Mouse (Mus musculus) MEL-GATA-1-ER (cell line): ENCODE results near the gene Khdc1c.
"Not testable (repeated sequence)": the region's sequence is repeated elsewhere in the genome, so short reads cannot be mapped to it uniquely, and the experiment has no call there.

Experiments used
- DNase-seq: peaks from one replicate; pipeline ENCODE4 v3.0.0-alpha.2; 2012; ENCODE audit warnings: low read depth; ENCODE audit errors: extremely low read depth

Gene Khdc1c

GRCm38 (mm10) chr1:21368031-21368430, at the start of gene Khdc1c:
TSS of gene Khdc1c (plus strand) at chr1:21368331.
- not testable (repeated sequence) for DNase-seq

GRCm38 (mm10) chr1:21320271-21320670, 47.9 kb upstream of the Khdc1c start:
- DNase-seq, result not testable (repeated sequence)

DNA sequence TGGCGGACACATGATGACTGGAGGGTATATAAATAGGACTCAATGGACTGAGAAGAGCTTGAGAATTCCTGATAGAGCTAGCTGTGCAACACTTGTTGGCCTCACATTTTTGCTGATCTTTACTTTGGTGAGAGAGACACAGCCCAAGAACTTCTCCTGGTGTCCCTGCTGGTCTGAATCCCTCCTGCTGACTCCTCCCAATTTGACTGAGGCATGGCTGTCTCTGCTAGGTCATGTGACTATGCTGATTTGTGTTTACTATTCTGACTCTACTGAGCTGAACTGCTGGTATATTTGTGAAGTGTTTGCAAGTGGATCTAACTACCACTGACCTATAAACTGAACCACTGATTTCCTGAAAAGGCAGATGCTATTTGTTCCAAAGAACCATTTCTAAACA, 46.5 kb upstream of the Khdc1c start:
- no peak for DNase-seq

- no peak for DNase-seq
These were observed 44.0 kb upstream of the Khdc1c start for GRCm38 (mm10) chr1:21323996-21324574.

DNA sequence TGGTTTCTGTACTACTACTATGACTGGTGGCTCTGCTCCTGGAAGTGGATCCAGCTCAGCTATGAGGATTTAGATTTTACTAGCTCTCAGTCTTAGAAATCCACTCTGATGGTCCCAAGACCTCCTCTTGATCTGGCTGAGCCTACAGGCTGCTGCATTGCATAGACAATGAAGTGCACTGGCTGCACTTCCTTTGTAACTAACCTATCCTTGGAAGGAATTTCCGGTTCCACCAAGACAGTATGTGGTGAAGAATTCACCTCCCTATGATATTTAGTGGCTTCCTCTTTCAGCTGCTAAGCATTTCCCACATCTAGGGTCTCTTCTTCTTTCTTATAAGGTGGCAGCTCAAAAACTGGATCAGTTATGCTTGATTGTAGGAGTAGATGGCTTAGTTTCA, 43.5 kb upstream of the Khdc1c start:
- DNase-seq, result no peak

DNA sequence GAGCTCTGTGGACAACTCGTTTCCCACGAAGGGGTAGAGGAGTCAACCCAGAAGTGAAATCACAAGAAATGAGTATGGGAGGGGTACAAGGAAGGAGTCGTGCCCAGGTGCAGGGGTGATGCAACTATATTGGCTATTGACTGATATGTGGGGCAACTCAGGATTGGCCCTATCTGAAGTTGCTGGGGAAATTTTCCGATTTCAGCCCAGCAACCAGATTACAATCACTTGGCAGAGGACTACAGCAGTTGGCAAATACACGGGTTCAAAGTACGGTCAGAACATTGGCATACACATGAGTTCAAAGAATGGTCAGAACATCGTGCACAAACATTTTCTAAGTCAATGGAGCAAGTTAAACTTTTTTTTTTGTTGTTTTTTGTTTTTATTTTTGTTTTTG, 41.4 kb upstream of the Khdc1c start:
- DNase-seq, result no peak

- not testable (repeated sequence) for DNase-seq
These were observed 37.0 kb upstream of the Khdc1c start for GRCm38 (mm10) chr1:21331161-21331560.

DNA sequence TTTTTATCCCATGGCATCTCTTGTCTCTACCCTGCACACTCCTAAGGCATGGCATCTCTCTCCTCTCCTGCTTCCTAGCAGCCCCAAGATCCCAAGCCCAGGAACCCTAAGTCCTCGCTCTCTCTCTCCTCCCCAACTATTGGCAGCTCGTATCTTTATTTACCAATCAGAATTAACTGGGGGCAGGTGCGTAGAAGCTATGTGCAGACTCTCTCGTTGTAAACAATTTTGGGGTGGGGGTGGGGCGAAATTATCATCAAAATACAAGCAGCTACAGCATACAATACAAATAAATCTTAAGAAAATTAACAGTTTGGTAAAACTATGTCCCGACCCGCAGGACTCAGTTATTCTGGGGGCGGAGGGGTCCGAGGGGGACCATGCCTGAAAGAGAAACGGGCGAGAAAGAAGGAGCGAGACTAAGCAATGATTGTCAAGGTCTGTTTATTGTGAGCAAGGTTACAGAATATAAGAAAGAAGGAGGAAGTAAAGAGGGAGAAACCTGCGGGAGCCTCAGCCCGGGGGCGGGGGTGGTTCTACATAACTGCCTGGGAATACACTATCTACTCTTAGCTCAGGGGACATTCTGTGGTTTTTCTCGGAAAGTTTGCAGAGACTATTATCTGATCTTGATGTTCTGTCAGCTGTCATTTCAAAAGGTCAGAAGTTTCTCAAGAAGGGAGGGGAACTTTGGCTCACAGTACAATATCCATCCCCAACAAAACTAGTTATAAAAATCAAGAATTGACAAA, 34.7 kb upstream of the Khdc1c start:
- DNase-seq, result peak; percentile 96

DNA sequence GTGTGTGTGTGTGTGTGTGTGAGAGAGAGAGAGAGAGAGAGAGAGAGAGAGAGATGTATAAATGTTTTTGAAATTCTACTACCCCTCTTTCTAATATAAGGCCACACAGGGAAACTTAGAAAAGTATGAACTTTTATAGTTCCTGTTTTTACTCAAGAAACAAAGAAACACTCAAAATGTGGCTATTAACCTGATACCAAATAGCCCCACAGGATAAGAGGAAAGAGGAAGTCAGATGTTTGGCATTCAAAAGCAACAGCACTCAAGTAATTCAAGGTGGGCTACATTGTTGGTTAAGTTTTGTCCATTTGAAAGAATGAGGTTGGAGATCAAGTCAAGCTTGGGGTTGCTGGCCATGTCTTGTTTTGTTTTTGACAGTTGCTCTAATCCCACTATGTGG, 32.3 kb upstream of the Khdc1c start:
- DNase-seq, result peak; percentile 91

- no peak for DNase-seq
These were observed 27.4 kb upstream of the Khdc1c start for GRCm38 (mm10) chr1:21340745-21341144.

DNA sequence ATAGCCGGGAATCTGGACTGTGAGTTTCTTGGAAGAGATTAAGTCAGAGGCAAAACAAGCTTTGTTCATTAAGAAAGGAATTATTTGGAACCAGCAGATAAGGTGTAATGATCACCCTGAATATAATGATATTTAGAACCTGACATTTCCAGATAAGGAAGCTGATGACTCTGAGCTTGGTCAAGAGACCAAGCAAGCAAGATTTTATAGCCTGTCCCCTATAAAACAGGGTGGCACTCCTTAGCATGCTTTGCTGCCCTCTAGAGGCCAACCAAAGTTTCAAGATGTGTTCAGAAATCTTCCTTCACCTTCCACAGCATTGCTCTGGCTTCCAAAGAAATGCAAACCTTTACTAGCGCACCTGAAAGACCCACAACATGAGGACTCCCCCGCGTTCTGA, 23.9 kb upstream of the Khdc1c start:
- peak; percentile 81 for DNase-seq

GRCm38 (mm10) chr1:21344752-21345151, 23.4 kb upstream of the Khdc1c start:
- peak; percentile 49 for DNase-seq

DNA sequence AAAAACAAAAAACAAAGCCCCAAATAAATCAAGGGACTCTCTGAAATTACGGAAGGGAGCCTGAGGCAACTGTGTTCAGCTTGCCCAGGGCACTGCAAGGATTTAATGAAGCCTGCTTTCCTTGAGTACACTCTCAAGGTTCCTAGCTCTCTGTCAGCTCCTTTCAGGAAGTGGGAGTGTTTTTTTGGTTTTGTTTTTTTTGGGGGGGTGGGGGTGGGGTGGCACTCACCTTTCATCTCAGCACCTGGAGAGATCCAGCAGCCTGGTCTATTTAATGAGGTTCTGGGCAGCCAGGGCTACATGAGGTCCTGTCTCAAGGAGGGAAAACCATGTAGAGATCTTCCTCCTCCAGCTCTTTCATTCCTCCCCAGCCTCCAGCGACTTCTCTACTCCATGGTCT, 18.8 kb upstream of the Khdc1c start, which contains the start of gene Khdc1a:
Khdc1a (plus strand) TSS at position 301 of the 400 bp plus-strand sequence.
- DNase-seq, result no peak

DNA sequence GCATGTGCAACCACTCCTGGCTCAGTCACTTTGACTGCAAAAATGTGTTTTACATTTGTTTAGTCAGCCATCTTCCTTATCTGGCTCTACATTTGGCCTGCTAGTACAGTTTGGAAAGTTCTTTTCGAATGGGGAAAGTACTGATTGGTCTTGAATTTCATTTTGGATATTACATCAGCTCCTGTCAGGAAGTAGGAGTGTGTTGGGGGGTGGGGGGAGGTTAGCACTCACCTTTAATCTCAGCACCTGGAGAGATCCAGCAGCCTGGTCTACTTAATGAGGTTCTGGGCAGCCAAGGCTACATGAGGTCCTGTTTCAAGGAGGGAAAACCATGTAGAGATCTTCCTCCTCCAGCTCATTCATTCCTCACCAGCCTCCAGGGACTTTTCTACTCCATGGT, 15.1 kb downstream of the Khdc1c start, which contains the start of gene Khdc1b:
Khdc1b (plus strand) TSS at position 301 of the 400 bp plus-strand sequence.
- no peak for DNase-seq

GRCm38 (mm10) chr1:21391138-21391671, 23.1 kb downstream of the Khdc1c start:
- no peak for DNase-seq

DNA sequence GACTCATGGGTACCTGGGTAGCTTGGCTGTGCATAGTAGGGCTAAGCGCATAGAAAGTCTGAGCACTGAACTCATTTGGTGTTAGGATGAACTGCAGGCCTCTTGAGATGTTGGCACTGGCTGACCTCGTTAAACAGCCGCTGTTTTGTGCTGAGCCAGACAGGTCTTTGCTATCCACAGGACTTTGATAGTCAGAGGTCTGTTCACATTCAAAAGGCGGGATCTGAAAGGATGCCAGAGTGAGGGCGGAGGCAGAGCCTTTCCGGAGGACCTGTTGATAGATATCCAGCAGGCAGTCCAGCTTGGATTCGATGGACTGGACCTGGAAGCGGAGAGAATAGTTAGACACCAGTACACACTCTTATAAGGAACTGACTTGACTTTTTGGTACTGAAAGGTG, 34.7 kb downstream of the Khdc1c start:
- DNase-seq, result no peak

DNA sequence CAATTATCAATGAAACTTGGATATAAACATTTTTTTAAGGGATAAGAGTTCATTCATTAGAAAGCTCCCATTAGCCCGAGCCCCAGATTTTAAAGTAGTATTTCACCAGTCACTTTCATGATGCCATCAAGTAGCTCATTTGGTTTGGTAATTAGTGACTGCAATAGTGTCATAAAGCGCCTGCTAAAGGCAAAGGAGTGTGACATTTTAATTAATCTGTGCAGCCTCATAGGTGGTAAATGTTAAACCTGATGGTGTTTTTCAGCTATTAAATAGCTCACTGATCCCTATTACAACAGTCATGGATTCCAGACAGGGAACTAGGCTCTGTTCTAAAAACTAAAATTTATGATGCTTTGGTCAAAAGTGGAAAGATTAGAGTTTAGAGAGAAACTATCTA, 39.1 kb downstream of the Khdc1c start:
- no peak for DNase-seq

- DNase-seq, result peak; percentile 22
These were observed 43.4 kb downstream of the Khdc1c start for GRCm38 (mm10) chr1:21411331-21412196.

- DNase-seq, result no peak
These were observed 44.0 kb downstream of the Khdc1c start for GRCm38 (mm10) chr1:21412197-21412555.

DNA sequence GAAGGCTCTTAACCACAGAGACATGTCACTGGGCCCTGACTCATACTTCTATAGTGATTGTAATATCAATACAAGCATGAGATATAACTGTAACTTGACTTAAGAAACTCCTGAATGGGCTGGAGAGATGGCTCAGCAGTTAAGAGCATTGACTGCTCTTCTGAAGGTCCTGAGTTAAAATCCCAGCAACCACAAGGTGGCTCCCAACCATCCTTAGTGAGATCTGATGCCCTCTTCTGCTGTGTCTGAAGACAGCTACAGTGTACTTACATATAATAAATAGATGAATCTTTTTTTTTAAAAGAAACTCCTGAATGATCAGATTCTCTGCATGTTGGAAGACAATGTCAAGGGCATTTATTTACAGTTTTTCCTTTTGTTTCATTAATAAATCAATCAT, 51.2 kb downstream of the Khdc1c start:
- DNase-seq, result no peak
